Mouse (Mus musculus) embryonic facial prominence, embryonic 11.5 days (tissue): ENCODE measurements at regions not wholly inside any gene's neighbourhood (a gene's known extent, or its start where the extent isn't known, plus 50 kb on each side); places are given as distances from the start of the nearest gene placed in this dataset.

ENCODE experiments used
- ATAC-seq: fragments of 200-750 bp; cut with Nextera tagmentation; replicated peaks from 2 replicates; pipeline ENCODE4 v1.8.0; 2017; ENCODE audit warnings: low read depth; ENCODE audit not compliant: insufficient number of reproducible peaks, low FRiP score, low TSS enrichment
- DNase-seq: peaks from one replicate; pipeline ENCODE4 v3.0.0-alpha.2; 2015; ENCODE audit warnings: low spot score
- H3K27ac ChIP-seq: fragments of 300-500 bp; sonication (generic); replicated peaks from 2 replicates; pipeline ENCODE4 v1.5.1; 2014; ENCODE audit warnings: mild to moderate bottlenecking, low read depth, low read length, control low read depth
- H3K27me3 ChIP-seq: fragments of 300-500 bp; sonication (generic); 2 replicates; pipeline ENCODE4 v1.6.1; 2014; ENCODE audit warnings: mild to moderate bottlenecking, low read length, moderate library complexity, mixed read lengths; ENCODE audit not compliant: control insufficient read depth, insufficient read depth
- H3K36me3 ChIP-seq: fragments of 300-500 bp; sonication (generic); replicated peaks from 2 replicates; pipeline ENCODE4 v1.6.1; 2014; ENCODE audit warnings: low read depth, mild to moderate bottlenecking, low read length, moderate library complexity, mixed read lengths; ENCODE audit not compliant: control insufficient read depth, insufficient read depth
- H3K4me1 ChIP-seq: fragments of 300-500 bp; sonication (generic); 2 replicates; pipeline ENCODE4 v1.6.1; 2014; ENCODE audit warnings: low read length, mixed read lengths; ENCODE audit not compliant: control insufficient read depth, insufficient read depth
- H3K4me2 ChIP-seq: fragments of 300-500 bp; sonication (generic); 2 replicates; pipeline ENCODE4 v1.6.1; 2014; ENCODE audit warnings: low read depth, mild to moderate bottlenecking, control low read depth, low read length, moderate library complexity
- H3K4me3 ChIP-seq: fragments of 300-500 bp; sonication (generic); 2 replicates; pipeline ENCODE4 v1.5.1; 2014; ENCODE audit warnings: low read depth, low read length, control low read depth
- H3K9ac ChIP-seq: fragments of 300-500 bp; sonication (generic); replicated peaks from 2 replicates; pipeline ENCODE4 v1.6.1; 2014; ENCODE audit warnings: mild to moderate bottlenecking, control low read depth, low read length
- H3K9me3 ChIP-seq: fragments of 300-500 bp; sonication (generic); replicated peaks from 2 replicates; pipeline ENCODE4 v1.6.1; 2016; ENCODE audit warnings: mild to moderate bottlenecking, low read length, inconsistent platforms, mixed read lengths; ENCODE audit not compliant: control insufficient read depth
- WGBS: fragments of 180-500 bp; shearing (Covaris S2); extraction: QIAGEN DNeasy Blood & Tissue Kit; methylation state at CpG from one replicate; pipeline ENCODE4 v1.1.7; 2014; 5-methylcytosine and 5-hydroxymethylcytosine counted together

DNA sequence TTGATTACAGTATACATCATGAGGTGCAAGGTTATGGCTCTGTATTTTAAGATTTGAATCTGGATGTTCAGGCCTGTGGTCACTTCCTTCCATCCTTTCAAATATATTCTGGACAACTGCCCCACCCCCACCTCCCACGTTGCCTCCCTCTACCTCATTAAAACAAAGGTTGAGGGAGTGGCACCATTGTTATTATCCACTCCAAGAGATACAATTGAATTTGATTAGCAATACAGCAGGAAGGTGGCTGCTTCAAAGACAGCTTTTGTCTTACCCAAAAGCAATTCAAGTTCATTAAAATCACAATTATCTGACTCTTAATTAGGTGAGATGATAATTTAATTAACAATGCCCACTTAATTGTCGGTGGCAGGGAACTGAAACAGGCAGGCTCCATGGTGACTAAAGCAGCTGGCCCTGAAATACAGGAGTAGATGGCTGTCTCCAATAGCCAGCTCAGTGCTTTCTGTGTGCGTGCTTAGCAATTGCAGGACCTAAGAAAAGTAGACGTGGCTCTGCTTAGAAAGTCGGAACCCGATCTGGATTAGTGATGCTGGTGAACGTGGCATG lies 623.8 kb downstream of the Dhx35 start:
- WGBS = 58% methylated on average over 7 of the region's 7 CpGs
- Histone ChIP-seq H3K9ac (no peak overlapping the region), H3K4me1 (no peaks in the 10 kb centered on the region), H3K9me3 (no peaks in the 10 kb centered on the region), H3K27ac (no peak overlapping the region), H3K27me3 (no peaks in the 10 kb centered on the region), H3K36me3 (no peaks in the 10 kb centered on the region), H3K4me3 (no peak overlapping the region), H3K4me2 (no peak overlapping the region)
- ATAC-seq (no peak), DNase-seq (no peak)

DNA sequence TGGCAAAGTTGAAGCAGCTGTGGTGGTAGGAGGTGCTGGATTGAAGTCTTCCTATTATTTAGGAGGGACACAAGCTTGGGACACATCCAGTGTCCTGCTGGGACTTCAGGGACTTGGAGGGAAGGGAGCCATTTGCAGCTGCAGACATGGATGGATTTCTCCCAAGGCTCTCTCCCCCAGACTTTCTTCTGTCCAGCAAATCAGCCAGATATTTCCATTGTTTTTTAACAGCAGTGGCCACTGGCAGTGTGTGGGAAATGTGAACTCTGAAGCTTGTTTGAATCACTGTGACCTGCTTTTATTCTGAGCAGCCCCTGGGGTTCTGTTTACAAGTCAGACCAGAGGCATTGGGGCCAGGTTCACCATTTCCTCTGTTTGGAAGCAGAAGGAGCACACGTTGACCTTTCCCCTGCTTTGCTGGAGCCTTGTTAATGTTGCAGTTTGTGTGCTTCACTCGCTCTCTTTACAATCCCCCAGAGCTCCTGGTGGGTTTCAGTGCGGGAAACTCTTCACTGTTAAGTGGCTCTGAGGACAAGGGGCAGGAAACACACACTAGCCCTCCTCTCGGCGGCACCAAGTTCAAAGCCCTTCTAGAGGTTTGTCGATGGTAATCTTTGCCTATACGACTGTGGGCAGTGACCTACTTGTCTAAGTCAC lies 627.8 kb downstream of the Dhx35 start:
- no peak overlapping the region for H3K4me2 ChIP-seq
- no peak overlapping the region for H3K27ac ChIP-seq
- H3K4me1 ChIP-seq = no peaks in the 10 kb centered on the region
- no peaks in the 10 kb centered on the region for H3K9me3 ChIP-seq
- no peak overlapping the region for H3K4me3 ChIP-seq
- no peaks in the 10 kb centered on the region for H3K27me3 ChIP-seq
- no peak overlapping the region for H3K9ac ChIP-seq
- no peaks in the 10 kb centered on the region for H3K36me3 ChIP-seq
- ATAC-seq = no peak
- no peak for DNase-seq
- WGBS = 23% methylated on average over 7 of the region's 7 CpGs

DNA sequence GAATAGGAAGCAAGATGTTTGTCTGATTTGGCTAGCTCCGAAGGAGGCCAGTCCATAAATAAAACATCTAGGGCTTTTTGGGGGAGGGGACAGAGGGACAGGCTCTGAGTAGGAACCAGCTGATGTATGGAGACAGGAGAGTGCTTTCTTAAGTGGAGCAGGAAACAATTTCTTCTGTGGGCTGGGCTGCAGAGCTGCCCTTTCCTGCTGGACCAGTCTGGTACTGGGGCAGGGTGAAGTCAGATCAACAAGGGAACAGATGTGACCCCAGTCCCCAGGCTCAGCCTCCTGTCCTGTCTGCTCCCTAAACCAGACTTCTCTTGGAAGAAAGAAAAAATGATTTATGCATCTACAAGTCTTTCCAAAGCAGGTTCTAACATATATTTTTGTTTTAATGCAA lies 633.6 kb downstream of the Dhx35 start:
- Histone ChIP-seq H3K27me3 (no peaks in the 10 kb centered on the region), H3K9me3 (no peaks in the 10 kb centered on the region), H3K4me2 (no peak overlapping the region), H3K9ac (no peak overlapping the region), H3K4me1 (no peaks in the 10 kb centered on the region), H3K36me3 (no peaks in the 10 kb centered on the region), H3K27ac (no peak overlapping the region), H3K4me3 (no peak overlapping the region)
- WGBS = 34% methylated on average over 1 of the region's 1 CpGs
- no peak for DNase-seq
- ATAC-seq = no peak

DNA sequence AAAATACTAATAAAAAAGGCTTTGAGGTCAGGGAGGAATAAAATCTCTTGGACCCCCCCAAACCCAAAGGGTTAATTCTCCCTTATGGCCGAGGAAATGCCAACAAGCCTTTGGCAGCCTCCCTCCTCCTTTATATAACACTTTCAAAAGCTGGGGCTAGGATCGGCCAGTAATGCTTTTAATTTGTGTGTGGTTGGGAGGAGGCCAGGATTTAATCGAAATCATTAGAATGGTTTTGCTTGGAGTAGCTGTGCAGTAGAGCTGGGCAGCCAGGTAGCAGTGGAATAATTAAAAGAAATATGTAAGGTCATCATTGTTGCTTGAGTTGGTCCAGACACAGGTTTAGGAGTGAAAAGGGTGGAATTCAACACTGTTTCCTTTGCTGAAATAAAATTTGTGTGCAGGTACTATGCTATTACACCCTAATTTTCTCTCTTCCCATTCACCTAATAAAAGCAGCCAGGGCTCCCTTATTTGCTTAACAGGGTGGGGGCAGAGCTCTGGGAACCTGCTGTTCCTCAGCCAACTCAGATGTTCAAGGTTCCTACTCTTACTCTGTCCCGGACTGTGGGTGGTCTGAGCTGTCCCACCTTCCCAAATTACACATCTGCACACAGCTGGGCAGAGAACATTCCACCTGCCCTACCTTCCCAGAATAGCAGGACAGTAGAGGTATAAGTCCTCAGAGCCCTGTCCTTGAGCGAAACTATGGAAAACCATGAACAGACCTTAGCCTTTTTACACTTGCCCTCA lies 636.1 kb downstream of the Dhx35 start:
- Histone ChIP-seq H3K9ac (no peak overlapping the region), H3K4me3 (no peak overlapping the region), H3K9me3 (no peaks in the 10 kb centered on the region), H3K27me3 (no peaks in the 10 kb centered on the region), H3K4me1 (no peaks in the 10 kb centered on the region), H3K36me3 (no peaks in the 10 kb centered on the region), H3K4me2 (no peak overlapping the region), H3K27ac (no peak overlapping the region)
- WGBS = 76% methylated on average over 5 of the region's 5 CpGs
- ATAC-seq (no peak), DNase-seq (no peak)

DNA sequence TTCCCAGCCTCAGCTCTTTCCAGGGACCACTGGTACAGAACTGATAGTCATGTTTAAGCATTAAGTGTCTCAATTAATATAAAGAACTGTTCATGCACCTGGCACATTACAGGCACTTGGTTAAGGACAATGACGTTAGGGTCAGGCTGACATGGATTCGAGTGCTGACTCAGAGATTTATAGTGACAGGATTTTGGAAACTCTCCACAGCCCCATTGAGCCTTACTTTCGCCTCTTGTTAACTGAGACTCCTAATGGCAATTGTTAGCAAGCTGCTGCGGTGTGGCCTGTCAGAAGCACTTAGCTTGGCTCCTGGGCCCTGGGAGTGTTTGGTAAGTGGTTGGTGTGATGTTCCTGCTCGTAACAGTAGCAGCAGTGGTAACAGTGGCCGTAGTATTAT lies 644.4 kb downstream of the Dhx35 start:
- no peak overlapping the region for H3K4me3 ChIP-seq
- no peaks in the 10 kb centered on the region for H3K9me3 ChIP-seq
- no peak for ATAC-seq
- no peaks in the 10 kb centered on the region for H3K27me3 ChIP-seq
- H3K4me1 ChIP-seq = no peaks in the 10 kb centered on the region
- H3K36me3 ChIP-seq = no peaks in the 10 kb centered on the region
- 81% methylated on average over 6 of the region's 6 CpGs for WGBS
- H3K9ac ChIP-seq = no peak overlapping the region
- H3K27ac ChIP-seq = no peak overlapping the region
- no peak for DNase-seq
- H3K4me2 ChIP-seq = no peak overlapping the region

DNA sequence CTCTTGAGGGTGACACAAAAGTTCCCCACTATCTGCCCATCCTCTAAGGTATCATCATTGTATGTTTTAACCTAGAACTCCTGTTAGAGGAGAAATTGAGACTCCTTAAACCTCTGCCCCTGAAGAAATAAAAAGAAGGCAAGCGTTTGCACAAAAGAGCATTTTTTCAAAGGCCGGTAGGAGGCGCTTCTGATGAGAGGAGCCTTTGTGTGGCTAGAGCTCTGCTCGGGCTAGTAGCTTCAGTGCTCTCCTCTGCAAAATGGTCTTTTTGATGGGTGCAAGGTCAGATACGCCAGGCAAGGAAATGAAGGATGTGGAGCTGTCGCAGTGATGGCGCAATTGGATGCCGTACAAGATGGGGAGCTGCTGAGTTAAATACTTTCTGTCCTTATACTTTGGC lies 649.0 kb downstream of the Dhx35 start:
- DNase-seq (peak; percentile 85), ATAC-seq (no peak)
- H3K27ac ChIP-seq = no peak overlapping the region
- H3K4me2 ChIP-seq = no peak overlapping the region
- H3K4me3 ChIP-seq = no peak overlapping the region
- WGBS = 13% methylated on average over 8 of the region's 8 CpGs
- H3K9ac ChIP-seq = no peak overlapping the region
- no peaks in the 10 kb centered on the region for H3K36me3 ChIP-seq
- no peaks in the 10 kb centered on the region for H3K4me1 ChIP-seq
- no peaks in the 10 kb centered on the region for H3K27me3 ChIP-seq
- H3K9me3 ChIP-seq = no peaks in the 10 kb centered on the region

DNA sequence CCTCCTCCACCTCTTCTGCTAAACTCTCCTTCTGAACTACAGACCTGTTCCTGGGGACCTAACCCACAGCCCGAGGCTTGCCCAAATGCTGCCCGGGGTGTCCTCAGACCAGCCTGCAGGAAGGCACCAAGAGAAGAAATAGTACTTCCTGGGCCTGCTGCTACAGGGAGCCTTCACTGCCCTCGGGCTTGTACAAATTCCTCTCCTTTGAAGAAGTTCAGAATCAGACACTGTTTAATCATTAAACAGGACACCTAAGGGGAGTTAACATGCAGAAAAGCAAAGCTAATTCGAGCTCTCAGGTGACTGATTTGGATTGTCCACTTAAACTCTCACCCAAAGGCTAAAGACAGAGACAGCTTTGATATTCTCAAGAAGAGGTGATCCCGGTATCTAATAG lies 651.8 kb downstream of the Dhx35 start:
- Histone ChIP-seq H3K36me3 (no peaks in the 10 kb centered on the region), H3K9me3 (no peaks in the 10 kb centered on the region), H3K27me3 (no peaks in the 10 kb centered on the region), H3K27ac (no peak overlapping the region), H3K4me3 (no peak overlapping the region), H3K4me2 (no peak overlapping the region), H3K4me1 (no peaks in the 10 kb centered on the region), H3K9ac (no peak overlapping the region)
- ATAC-seq (no peak), DNase-seq (no peak)
- WGBS = 71% methylated on average over 5 of the region's 5 CpGs

DNA sequence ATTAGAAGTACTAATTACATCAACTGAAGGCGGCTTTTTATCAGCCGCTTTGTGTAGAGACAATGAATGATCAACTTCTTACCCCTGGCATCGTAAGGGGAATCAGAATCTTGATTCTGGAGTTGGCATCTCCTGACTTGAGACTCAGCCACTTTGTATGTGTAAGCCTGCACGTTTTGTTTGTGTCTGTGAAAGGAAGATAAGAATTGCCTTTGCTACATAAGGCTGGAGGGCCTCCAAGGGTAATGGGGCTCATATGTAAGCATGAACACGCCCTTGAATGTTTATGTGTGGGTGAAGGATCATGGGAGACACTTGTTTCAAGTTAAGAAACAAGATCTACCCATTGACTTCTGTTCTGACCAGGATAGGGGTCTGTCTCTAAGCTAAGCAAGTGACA lies 652.3 kb downstream of the Dhx35 start:
- Histone ChIP-seq H3K4me3 (no peak overlapping the region), H3K9me3 (no peaks in the 10 kb centered on the region), H3K27ac (no peak overlapping the region), H3K36me3 (no peaks in the 10 kb centered on the region), H3K27me3 (no peaks in the 10 kb centered on the region), H3K4me1 (no peaks in the 10 kb centered on the region), H3K4me2 (no peak overlapping the region), H3K9ac (no peak overlapping the region)
- ATAC-seq = no peak
- no peak for DNase-seq
- 84% methylated on average over 5 of the region's 5 CpGs for WGBS
